Mouse (Mus musculus): Measurements from ENCODE around the gene Naa16.

- TF ChIP-seq CTCF (IDR thresholded peaks at IDR 0.05; ENCODE audit: low read depth, low read length) (no peak), TAL1 (conservative IDR thresholded peaks at IDR 0.05; ENCODE audit: low read depth, low read length) (no peak), POLR2AphosphoS5 (IDR thresholded peaks at IDR 0.05; ENCODE audit: insufficient replicate concordance, low read depth, low read length) (no peak)
These were observed 82.7 kb downstream of the Naa16 start for GRCm38 (mm10) chr14:79307908-79308307.
